Comparison of ENCODE assay signal across 32 mouse cellular contexts in genomic region chr2:59389971-59390370, GRCm38 (mm10).
DNase-seq lines count a peak whose midpoint lies in the region; ATAC-seq lines count a peak whose summit lies in the region.
"Had no signal": no experiment of that assay in that cellular context is flagged by ENCODE, and none has a peak within 500 bp of the region (broad histone marks: within the 10 kb centered on the region; RNA-seq: fewer than 3 reads in every experiment).

No protein-coding gene starts in this region.

- no peaks in the 10 kb centered on the region for H3K36me3 ChIP-seq in midbrain, embryonic 11.5 days (ENCODE audit: control insufficient read depth, insufficient read depth, low read length)
- no peaks in the 10 kb centered on the region for H3K36me3 ChIP-seq in midbrain, embryonic 13.5 days
- no peaks in the 10 kb centered on the region for H3K36me3 ChIP-seq in midbrain, embryonic 16.5 days (ENCODE audit: control insufficient read depth, insufficient read depth, low read length)
- H3K36me3 ChIP-seq: embryonic facial prominence, embryonic 13.5 days; G1E; heart, embryonic 13.5 days; hindbrain, embryonic 13.5 days; limb, embryonic 10.5 days; midbrain, embryonic 12.5 days; stomach, embryonic 15.5 days had no signal

- no peak overlapping the region for H3K9ac ChIP-seq in midbrain, embryonic 11.5 days (ENCODE audit: low read length)
- H3K9ac ChIP-seq in midbrain, embryonic 13.5 days (replicated peaks), result no peak overlapping the region
- no peak overlapping the region for H3K9ac ChIP-seq in midbrain, embryonic 16.5 days (ENCODE audit: low read depth, low read length)
- H3K9ac ChIP-seq: embryonic facial prominence, embryonic 13.5 days; heart, embryonic 13.5 days; hindbrain, embryonic 13.5 days; midbrain, embryonic 12.5 days; stomach, embryonic 15.5 days had no signal

- DNase-seq in frontal cortex, postnatal 10 days (ENCODE audit: low spot score in 2 of 2), result no peak
- DNase-seq in midbrain, embryonic 11.5 days (ENCODE audit: low spot score, missing footprints), result peak; percentile 17
- DNase-seq in brain, embryonic 18.5 days (ENCODE audit: low read depth, low spot score), result peak; percentile 36
- no peak for DNase-seq in cerebellum, adult 18-20 months
- DNase-seq: adrenal gland, postnatal 36 days; B cell, adult 2 months; cerebellum, adult 2 months; cerebellum, postnatal 25 days; embryo, embryonic 11 days; gastrocnemius, postnatal 36 days; heart, adult 2 months; heart, postnatal 14 days; kidney, adult 2 months; kidney, postnatal 10 days; right cerebral cortex, adult 18-20 months; right cerebral cortex, postnatal 4 days; thymus, adult 2 months; thymus, postnatal 4 days had no signal

- 89% methylated on average over 5 of the region's 5 CpGs for WGBS in midbrain, embryonic 11.5 days
- WGBS in midbrain, embryonic 13.5 days, result 84% methylated on average over 5 of the region's 5 CpGs
- WGBS in midbrain, embryonic 16.5 days, result 69% methylated on average over 5 of the region's 5 CpGs

- H3K27ac ChIP-seq in midbrain, embryonic 11.5 days (ENCODE audit: low read depth, low read length), result no peak overlapping the region
- no peak overlapping the region for H3K27ac ChIP-seq in midbrain, embryonic 13.5 days
- no peak overlapping the region for H3K27ac ChIP-seq in midbrain, embryonic 16.5 days (ENCODE audit: low read length)
- H3K27ac ChIP-seq: embryonic facial prominence, embryonic 13.5 days; heart, adult 2 months; heart, embryonic 13.5 days; hindbrain, embryonic 13.5 days; limb, embryonic 10.5 days; macrophage; midbrain, embryonic 12.5 days; stomach, embryonic 15.5 days had no signal

- H3K9me3 ChIP-seq in midbrain, embryonic 11.5 days (ENCODE audit: control insufficient read depth, low read length), result no peaks in the 10 kb centered on the region
- no peaks in the 10 kb centered on the region for H3K9me3 ChIP-seq in midbrain, embryonic 13.5 days
- no peaks in the 10 kb centered on the region for H3K9me3 ChIP-seq in midbrain, embryonic 16.5 days (replicated peaks; ENCODE audit: control insufficient read depth, low read length, poor library complexity, severe bottlenecking)
- H3K9me3 ChIP-seq: embryonic facial prominence, embryonic 13.5 days; G1E; heart, embryonic 13.5 days; hindbrain, embryonic 13.5 days; limb, embryonic 10.5 days; midbrain, embryonic 12.5 days; stomach, embryonic 15.5 days had no signal

- no peak overlapping the region for H3K4me2 ChIP-seq in midbrain, embryonic 11.5 days
- H3K4me2 ChIP-seq in midbrain, embryonic 13.5 days (replicated peaks), result no peak overlapping the region
- H3K4me2 ChIP-seq in midbrain, embryonic 16.5 days (ENCODE audit: low read length), result no peak overlapping the region
- H3K4me2 ChIP-seq: embryonic facial prominence, embryonic 13.5 days; heart, embryonic 13.5 days; hindbrain, embryonic 13.5 days; midbrain, embryonic 12.5 days; stomach, embryonic 15.5 days had no signal

- ATAC-seq in frontal cortex, adult (ENCODE audit: low TSS enrichment), result peak; percentile 41; the same call in 1 of the 2 replicates
- no peak for ATAC-seq in midbrain, embryonic 11.5 days (ENCODE audit: low FRiP score)
- ATAC-seq in midbrain, embryonic 13.5 days, result no peak
- ATAC-seq in midbrain, embryonic 16.5 days, result peak; percentile 80
- ATAC-seq in erythroblast, adult 5-6 weeks (replicated peaks; ENCODE audit: low FRiP score, poor library complexity, severe bottlenecking), result no peak
- ATAC-seq: Patski had no signal

- no peaks in the 10 kb centered on the region for H3K27me3 ChIP-seq in midbrain, embryonic 11.5 days (ENCODE audit: control insufficient read depth, insufficient read depth, low read length)
- no peaks in the 10 kb centered on the region for H3K27me3 ChIP-seq in midbrain, embryonic 13.5 days
- no peaks in the 10 kb centered on the region for H3K27me3 ChIP-seq in midbrain, embryonic 16.5 days (ENCODE audit: control insufficient read depth, insufficient read depth, low read depth, low read length)
- H3K27me3 ChIP-seq: CH12.LX; embryonic facial prominence, embryonic 13.5 days; heart, embryonic 13.5 days; hindbrain, embryonic 13.5 days; midbrain, embryonic 12.5 days; Patski; stomach, embryonic 15.5 days had no signal

- no peaks in the 10 kb centered on the region for H3K4me1 ChIP-seq in midbrain, embryonic 11.5 days (ENCODE audit: control insufficient read depth, insufficient read depth, low read length)
- no peaks in the 10 kb centered on the region for H3K4me1 ChIP-seq in midbrain, embryonic 13.5 days (replicated peaks)
- 0 out of 2 replicates have a peak, but pooled peaks cover 3% of the 10 kb centered on the region for H3K4me1 ChIP-seq in midbrain, embryonic 16.5 days (ENCODE audit: control insufficient read depth, insufficient read depth, low read length)
- H3K4me1 ChIP-seq: heart, embryonic 13.5 days; midbrain, embryonic 12.5 days; stomach, embryonic 15.5 days had no signal

- no peak overlapping the region for H3K4me3 ChIP-seq in midbrain, embryonic 11.5 days (ENCODE audit: low read depth, low read length)
- H3K4me3 ChIP-seq in midbrain, embryonic 13.5 days (replicated peaks), result no peak overlapping the region
- H3K4me3 ChIP-seq in midbrain, embryonic 16.5 days (ENCODE audit: low read depth, low read length), result no peak overlapping the region
- H3K4me3 ChIP-seq: embryonic facial prominence, embryonic 13.5 days; heart, adult 2 months; heart, embryonic 13.5 days; hindbrain, embryonic 13.5 days; limb, embryonic 10.5 days; midbrain, embryonic 12.5 days; stomach, embryonic 15.5 days had no signal

Comparison
In these comparisons a context has a peak if more than half of its experiments do, and no peak if none do; other contexts are left out.
1. ATAC-seq: peak in frontal cortex, adult (single experiment) and midbrain, embryonic 16.5 days (single experiment); none in midbrain, embryonic 11.5 days (single experiment), midbrain, embryonic 13.5 days (single experiment) and erythroblast, adult 5-6 weeks (single experiment).
2. DNase-seq: peak in midbrain, embryonic 11.5 days (single experiment) and brain, embryonic 18.5 days (single experiment); none in frontal cortex, postnatal 10 days (0 of 2) and cerebellum, adult 18-20 months (0 of 2).